ENCODE assay signal across 7 mouse cellular contexts in the genomic region with DNA sequence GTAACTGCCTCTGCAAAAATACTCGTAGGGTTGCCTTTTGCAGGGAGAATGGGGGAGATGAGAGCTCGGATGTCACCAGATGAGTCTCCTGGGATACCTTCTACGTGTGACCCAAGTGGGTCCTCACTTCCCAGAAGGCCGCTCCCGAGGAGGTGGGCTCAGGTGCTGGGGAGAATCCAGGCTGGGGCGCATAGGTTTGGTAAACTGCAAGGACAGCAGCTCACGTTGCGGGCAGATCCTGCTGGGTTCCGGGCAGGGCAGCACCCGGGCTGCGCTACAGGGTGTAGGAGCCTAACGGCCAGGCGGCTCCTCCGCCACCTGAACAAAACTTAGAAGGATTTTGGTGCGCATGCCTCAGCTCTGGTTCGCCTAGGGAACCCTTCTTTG. TPM values are rescaled to one million over a fixed set of nuclear protein-coding genes. Genes with fewer than 3 reads are reported as not detected.
DNase-seq lines count a peak whose midpoint lies in the region; ATAC-seq lines count a peak whose summit lies in the region.

No protein-coding gene starts in this region.

- H3K27ac ChIP-seq in lung, embryonic 16.5 days (ENCODE audit: low read length): no peak overlapping the region
- H3K27ac ChIP-seq in liver, embryonic 13.5 days: no peak overlapping the region

- DNase-seq in lung, postnatal 14 days: no peak
- peak; percentile 31 for DNase-seq in embryo, embryonic 11 days
- peak; percentile 17 for DNase-seq in gastrocnemius, postnatal 25 days
- DNase-seq in liver, embryonic 13.5 days: no peak
- no peak for DNase-seq in thymus, adult 18-20 months
- DNase-seq in layer of hippocampus, postnatal 14 days (ENCODE audit: low spot score in 2 of 2): no peak

- H3K36me3 ChIP-seq in lung, embryonic 16.5 days (ENCODE audit: control insufficient read depth, insufficient read depth, low read length): no peaks in the 10 kb centered on the region
- H3K36me3 ChIP-seq in liver, embryonic 13.5 days: no peaks in the 10 kb centered on the region

- H3K27me3 ChIP-seq in lung, embryonic 16.5 days (ENCODE audit: control insufficient read depth, insufficient read depth, low read depth, low read length): peaks cover 2% of the 10 kb centered on the region; the same call in 1 of the 2 replicates
- peaks cover 45% of the 10 kb centered on the region for H3K27me3 ChIP-seq in liver, embryonic 13.5 days

- peak overlapping the region; percentile 77 for H3K9ac ChIP-seq in lung, embryonic 16.5 days (ENCODE audit: low read length)
- H3K9ac ChIP-seq in liver, embryonic 13.5 days: 0 out of 2 replicates have a peak overlapping the region, but pooled peaks have one; percentile 22

- H3K4me3 ChIP-seq in lung, embryonic 16.5 days (ENCODE audit: low read length): peak overlapping the region; percentile 71
- peak overlapping the region; percentile 54 for H3K4me3 ChIP-seq in liver, embryonic 13.5 days (replicated peaks)

- WGBS in lung, embryonic 16.5 days: under 1% methylated on average over 16 of the region's 16 CpGs
- 3% methylated on average over 16 of the region's 16 CpGs for WGBS in liver, embryonic 13.5 days (ENCODE audit: insufficient replicate concordance)

- H3K9me3 ChIP-seq in lung, embryonic 16.5 days (ENCODE audit: control insufficient read depth, low read length): no peaks in the 10 kb centered on the region
- no peaks in the 10 kb centered on the region for H3K9me3 ChIP-seq in liver, embryonic 13.5 days (replicated peaks)

- ATAC-seq in lung, embryonic 16.5 days (ENCODE audit: low read depth): no peak
- ATAC-seq in liver, embryonic 13.5 days (ENCODE audit: low read depth): no peak

- H3K4me2 ChIP-seq in lung, embryonic 16.5 days (ENCODE audit: low read depth, low read length): peak overlapping the region; percentile 70
- peak overlapping the region; percentile 66 for H3K4me2 ChIP-seq in liver, embryonic 13.5 days

- H3K4me1 ChIP-seq in lung, embryonic 16.5 days (replicated peaks; ENCODE audit: control insufficient read depth, insufficient read depth, low read length): peaks cover 12% of the 10 kb centered on the region; the same call in 1 of the 2 replicates
- H3K4me1 ChIP-seq in liver, embryonic 13.5 days (replicated peaks): 0 out of 2 replicates have a peak, but pooled peaks cover 4% of the 10 kb centered on the region

RNA-seq across cellular contexts. Expression of a gene that starts 0.7 kb away (rescaled TPM):
- 5.7 and 7.6 TPM in 2 replicates for polyA plus RNA-seq in lung, embryonic 16.5 days (2015; fragmentation: Nextera tagmentation; extraction: Ambion mirVana)
- 1 to 10 TPM; 2.8 to 8.5 TPM for total RNA-seq in gastrocnemius, postnatal 25 days (2021)
- 0.45 and 0.50 TPM in 2 replicates for polyA plus RNA-seq in liver, embryonic 13.5 days (2015; fragmentation: Nextera tagmentation; extraction: Ambion mirVana)
- total RNA-seq in layer of hippocampus, postnatal 14 days (2021): 1 to 10 TPM; 3.1 to 3.5 TPM

RNA-seq across cellular contexts. Expression of a gene that starts 41.1 kb away (rescaled TPM):
- polyA plus RNA-seq in lung, embryonic 16.5 days (2015; fragmentation: Nextera tagmentation; extraction: Ambion mirVana): 1.6 and 1.9 TPM in 2 replicates
- total RNA-seq in gastrocnemius, postnatal 25 days (2021): 100 to 1,000 TPM; 128 to 177 TPM
- 0.38 and 0.93 TPM in 2 replicates for polyA plus RNA-seq in liver, embryonic 13.5 days (2015; fragmentation: Nextera tagmentation; extraction: Ambion mirVana)
- 1 to 10 TPM in 1 of 2 experiments, not detected in 1; 1.5 TPM for total RNA-seq in layer of hippocampus, postnatal 14 days (2021)

Comparison
In these comparisons a context has a peak if more than half of its experiments do, and no peak if none do; other contexts are left out.
1. DNase-seq: peak in embryo, embryonic 11 days (single experiment) and gastrocnemius, postnatal 25 days (single experiment); none in lung, postnatal 14 days (single experiment), liver, embryonic 13.5 days (single experiment), thymus, adult 18-20 months (0 of 2) and layer of hippocampus, postnatal 14 days (0 of 2).
2. RNA of a gene that starts 41.1 kb away (total RNA-seq): 128 to 177 TPM in gastrocnemius, postnatal 25 days; 1.5 TPM in layer of hippocampus, postnatal 14 days; every median in the first group is over 10 times any median in the second.